Mouse (Mus musculus): ENCODE data around the gene Fam81a. TPM values are rescaled to one million over a fixed set of nuclear protein-coding genes. Genes with fewer than 3 reads are reported as not detected.
A peak's percentile ranks its signal among the peaks of the same experiment; 100 is the strongest.

Fam81a gene
- polyA plus RNA-seq, 1 experiment from 2014 or later = 0.98 TPM

- no peaks in the 10 kb centered on the region for H3K9me3 ChIP-seq (replicated peaks)
- H3K9ac ChIP-seq = no peak overlapping the region
- ATAC-seq = no peak
- no peak overlapping the region for H3K27ac ChIP-seq
- H3K27me3 ChIP-seq (replicated peaks) = no peaks in the 10 kb centered on the region
- no peak overlapping the region for H3K4me2 ChIP-seq
- 77% methylated on average over 7 of the region's 7 CpGs for WGBS (ENCODE audit: insufficient replicate concordance)
- no peaks in the 10 kb centered on the region for H3K36me3 ChIP-seq
- H3K4me1 ChIP-seq = 0 out of 2 replicates have a peak, but pooled peaks cover 3% of the 10 kb centered on the region
- H3K4me3 ChIP-seq = no peak overlapping the region
Observed at GRCm38 (mm10) chr9:70081767-70082166, 60.6 kb downstream of the Fam81a start.

DNA sequence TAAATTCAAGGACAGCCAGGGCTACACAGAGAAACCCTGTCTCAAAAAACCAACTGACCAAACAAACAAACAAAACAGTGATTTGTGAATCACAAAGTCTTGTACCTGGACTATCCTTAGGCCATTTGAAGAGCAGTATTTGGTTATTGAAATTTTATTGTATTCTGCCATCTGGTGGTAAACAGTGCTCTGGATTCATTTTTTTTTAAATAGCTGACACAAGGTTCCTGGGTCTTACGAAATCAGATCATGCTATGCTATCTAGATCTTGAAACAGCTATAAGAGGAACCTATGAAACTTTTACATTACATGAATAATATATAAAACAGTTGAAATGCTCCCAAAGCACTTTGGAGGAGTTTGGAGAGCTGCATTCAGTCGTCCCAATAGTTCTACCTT lies 61.4 kb downstream of the Fam81a start:
- Histone ChIP-seq H3K4me3 (no peak overlapping the region), H3K4me2 (no peak overlapping the region), H3K27ac (no peak overlapping the region), H3K4me1 (0 out of 2 replicates have a peak, but pooled peaks cover 3% of the 10 kb centered on the region), H3K9me3 (replicated peaks) (no peaks in the 10 kb centered on the region), H3K27me3 (replicated peaks) (no peaks in the 10 kb centered on the region), H3K36me3 (no peaks in the 10 kb centered on the region), H3K9ac (no peak overlapping the region)
- 54% methylated on average over 2 of the region's 2 CpGs for WGBS (ENCODE audit: insufficient replicate concordance)
- ATAC-seq = no peak

- Histone ChIP-seq H3K9me3 (replicated peaks) (no peaks in the 10 kb centered on the region), H3K36me3 (no peaks in the 10 kb centered on the region), H3K9ac (no peak overlapping the region), H3K27me3 (replicated peaks) (no peaks in the 10 kb centered on the region), H3K27ac (no peak overlapping the region), H3K4me2 (no peak overlapping the region), H3K4me1 (0 out of 2 replicates have a peak, but pooled peaks cover 3% of the 10 kb centered on the region), H3K4me3 (no peak overlapping the region)
- 64% methylated on average over 9 of the region's 9 CpGs for WGBS (ENCODE audit: insufficient replicate concordance)
- ATAC-seq = no peak
Observed at GRCm38 (mm10) chr9:70080027-70080800, 62.1 kb downstream of the Fam81a start.

DNA sequence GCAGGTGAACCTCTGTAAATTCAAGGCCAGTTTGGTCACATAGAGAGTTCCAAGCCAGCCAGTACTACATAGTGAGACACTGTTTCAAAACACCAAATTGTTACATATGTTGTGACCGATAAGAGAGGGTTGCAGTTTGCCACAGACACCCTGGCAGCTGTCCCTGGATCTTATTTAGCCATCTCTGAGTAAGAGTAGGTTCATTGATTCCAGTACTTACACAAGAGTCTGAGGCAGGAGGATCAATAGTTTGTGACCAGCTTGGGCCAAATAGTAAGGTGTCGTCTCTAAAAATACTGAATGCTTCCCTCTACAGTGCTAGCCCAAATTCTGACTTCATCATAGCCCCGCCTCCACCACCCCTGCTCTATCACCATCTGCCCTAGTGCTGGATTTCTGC lies 64.3 kb downstream of the Fam81a start:
- Histone ChIP-seq H3K9ac (no peak overlapping the region), H3K4me3 (no peak overlapping the region), H3K36me3 (no peaks in the 10 kb centered on the region), H3K4me2 (no peak overlapping the region), H3K9me3 (replicated peaks) (no peaks in the 10 kb centered on the region), H3K4me1 (peaks cover 13% of the 10 kb centered on the region; the same call in 1 of the 2 replicates), H3K27me3 (replicated peaks) (no peaks in the 10 kb centered on the region), H3K27ac (no peak overlapping the region)
- peak; percentile 42; the same call in 1 of the 2 replicates for ATAC-seq
- 64% methylated on average over 3 of the region's 3 CpGs for WGBS (ENCODE audit: insufficient replicate concordance)

GRCm38 (mm10) chr9:70077170-70077569 lies 65.2 kb downstream of the Fam81a start:
- no peak for ATAC-seq
- Histone ChIP-seq H3K36me3 (no peaks in the 10 kb centered on the region), H3K4me3 (no peak overlapping the region), H3K27ac (no peak overlapping the region), H3K4me2 (no peak overlapping the region), H3K9me3 (replicated peaks) (no peaks in the 10 kb centered on the region), H3K4me1 (peaks cover 13% of the 10 kb centered on the region; the same call in 1 of the 2 replicates), H3K27me3 (replicated peaks) (no peaks in the 10 kb centered on the region), H3K9ac (no peak overlapping the region; the same call in 1 of the 2 replicates)
- 67% methylated on average over 7 of the region's 7 CpGs for WGBS (ENCODE audit: insufficient replicate concordance)

DNA sequence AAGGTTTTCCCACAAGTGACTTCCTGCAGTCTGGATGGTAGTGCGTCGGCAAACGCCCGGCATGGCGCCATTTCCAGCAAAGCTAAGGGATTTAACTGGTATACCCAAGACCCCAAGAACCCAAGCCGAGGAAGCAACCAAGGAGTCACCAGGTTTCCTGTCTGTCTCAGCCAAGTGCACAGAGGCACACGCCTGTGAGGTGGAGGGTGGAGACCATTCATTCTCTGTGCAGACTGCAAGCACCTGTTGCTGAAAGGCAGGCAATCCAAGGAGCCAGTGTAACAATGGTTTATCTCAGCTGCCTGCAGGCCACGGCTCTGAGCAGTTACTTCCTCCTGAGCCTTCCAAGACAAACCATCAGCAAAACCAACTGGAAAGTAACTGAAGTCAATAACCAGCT lies 70.0 kb downstream of the Fam81a start:
- Histone ChIP-seq H3K9ac (no peak overlapping the region), H3K4me3 (no peak overlapping the region), H3K27me3 (replicated peaks) (0 out of 2 replicates have a peak, but pooled peaks cover 8% of the 10 kb centered on the region), H3K27ac (no peak overlapping the region), H3K36me3 (no peaks in the 10 kb centered on the region), H3K9me3 (replicated peaks) (no peaks in the 10 kb centered on the region), H3K4me1 (peaks cover 13% of the 10 kb centered on the region; the same call in 1 of the 2 replicates), H3K4me2 (no peak overlapping the region)
- ATAC-seq = no peak
- WGBS (ENCODE audit: insufficient replicate concordance) = 74% methylated on average over 8 of the region's 8 CpGs

DNA sequence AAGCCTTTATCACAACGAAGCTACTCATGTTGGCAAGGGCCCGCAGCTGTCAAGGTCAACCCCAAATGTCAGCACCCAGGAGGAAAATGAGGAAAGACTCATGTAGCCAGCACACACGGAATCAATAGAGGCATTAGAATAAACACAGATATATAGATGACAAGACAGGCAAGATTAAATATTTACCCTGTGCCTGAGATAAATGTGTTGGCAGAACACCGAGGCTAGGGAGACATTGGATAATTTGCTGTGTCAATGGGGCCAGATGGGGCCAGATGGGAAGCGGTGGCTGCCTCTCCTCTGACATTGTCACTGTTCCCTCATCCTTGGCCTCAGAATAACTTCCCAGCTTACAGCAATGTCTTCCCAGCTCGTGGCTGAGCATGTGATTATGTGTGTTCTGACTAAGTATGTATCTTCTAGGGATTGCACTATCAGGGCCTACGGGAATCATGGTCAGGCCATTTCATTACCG lies 72.4 kb downstream of the Fam81a start:
- WGBS (ENCODE audit: insufficient replicate concordance) = 59% methylated on average over 8 of the region's 8 CpGs
- peaks cover 13% of the 10 kb centered on the region; the same call in 1 of the 2 replicates for H3K4me1 ChIP-seq
- H3K27me3 ChIP-seq (replicated peaks) = peaks cover 8% of the 10 kb centered on the region; the same call in 1 of the 2 replicates
- H3K36me3 ChIP-seq = no peaks in the 10 kb centered on the region
- no peak overlapping the region for H3K27ac ChIP-seq
- H3K4me2 ChIP-seq = no peak overlapping the region
- no peak overlapping the region for H3K9ac ChIP-seq
- H3K9me3 ChIP-seq (replicated peaks) = no peaks in the 10 kb centered on the region
- no peak for ATAC-seq
- H3K4me3 ChIP-seq = no peak overlapping the region

DNA sequence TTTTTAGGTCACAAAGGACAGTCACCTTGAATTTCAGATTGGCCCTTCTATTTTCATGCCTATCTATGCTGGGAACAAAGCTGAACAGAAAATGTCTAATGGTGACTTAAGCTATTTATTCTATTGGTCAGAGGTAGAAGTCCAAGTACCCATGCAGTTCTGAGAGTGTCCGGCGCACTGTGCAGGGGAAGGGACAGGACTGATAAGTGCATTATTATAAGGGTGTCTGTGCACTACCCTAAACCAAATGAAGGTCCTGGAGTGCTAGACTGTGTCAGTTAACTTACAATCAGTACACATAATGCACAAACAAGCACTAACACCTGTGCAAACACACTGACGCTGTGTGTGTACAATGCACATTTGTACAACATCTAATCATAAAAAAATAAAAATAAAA lies 74.9 kb downstream of the Fam81a start:
- whole genome bisulfite sequencing (ENCODE audit: insufficient replicate concordance) = 70% methylated on average over 3 of the region's 3 CpGs

DNA sequence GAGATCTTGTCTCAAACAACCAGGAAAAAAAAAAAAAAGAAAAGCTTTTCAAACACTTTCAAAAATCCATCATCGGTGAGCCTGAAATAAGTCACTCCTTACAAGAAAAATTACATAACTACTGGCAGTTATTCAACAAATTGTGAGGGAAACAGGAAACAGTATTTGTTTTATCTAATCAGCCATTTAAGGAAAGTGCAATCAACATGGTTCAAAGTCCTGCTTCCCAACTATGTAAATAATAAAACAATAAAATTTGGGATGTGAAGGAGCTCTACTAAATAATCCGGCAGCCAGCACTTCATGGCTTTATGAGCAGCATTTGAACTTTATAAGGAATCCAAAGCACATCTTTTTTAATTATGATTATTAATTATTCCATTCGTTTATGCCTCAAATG lies 80.3 kb downstream of the Fam81a start:
- ATAC-seq = no peak
- Histone ChIP-seq H3K27me3 (replicated peaks) (peaks cover 4% of the 10 kb centered on the region; the same call in 1 of the 2 replicates), H3K36me3 (no peaks in the 10 kb centered on the region), H3K9ac (no peak overlapping the region), H3K4me3 (no peak overlapping the region), H3K9me3 (replicated peaks) (no peaks in the 10 kb centered on the region), H3K4me1 (no peaks in the 10 kb centered on the region), H3K4me2 (no peak overlapping the region), H3K27ac (no peak overlapping the region)
- 70% methylated on average over 3 of the region's 3 CpGs for WGBS (ENCODE audit: insufficient replicate concordance)

More for the DNA sequence above, 74.9 kb downstream of the Fam81a start:
- H3K4me2 ChIP-seq = no peak overlapping the region
- H3K27ac ChIP-seq = no peak overlapping the region
- ATAC-seq = no peak
- peaks cover 12% of the 10 kb centered on the region; the same call in 1 of the 2 replicates for H3K27me3 ChIP-seq (replicated peaks)
- no peak overlapping the region for H3K4me3 ChIP-seq
- no peaks in the 10 kb centered on the region for H3K9me3 ChIP-seq (replicated peaks)
- 0 out of 2 replicates have a peak, but pooled peaks cover 3% of the 10 kb centered on the region for H3K4me1 ChIP-seq
- H3K36me3 ChIP-seq = no peaks in the 10 kb centered on the region
- H3K9ac ChIP-seq = no peak overlapping the region

GRCm38 (mm10) chr9:70053411-70053810 lies 88.9 kb downstream of the Fam81a start:
- WGBS (ENCODE audit: insufficient replicate concordance) = 43% methylated on average over 3 of the region's 3 CpGs
- Histone ChIP-seq H3K27me3 (replicated peaks) (peaks cover 20% of the 10 kb centered on the region; the same call in 1 of the 2 replicates), H3K4me3 (no peak overlapping the region), H3K9me3 (replicated peaks) (no peaks in the 10 kb centered on the region), H3K27ac (no peak overlapping the region), H3K36me3 (no peaks in the 10 kb centered on the region), H3K9ac (no peak overlapping the region), H3K4me2 (no peak overlapping the region), H3K4me1 (peaks cover 5% of the 10 kb centered on the region)
- no peak for ATAC-seq

GRCm38 (mm10) chr9:70052730-70053129 lies 89.6 kb downstream of the Fam81a start:
- H3K27me3 ChIP-seq (replicated peaks) = peaks cover 20% of the 10 kb centered on the region; the same call in 1 of the 2 replicates
- no peak overlapping the region for H3K9ac ChIP-seq
- 61% methylated on average over 3 of the region's 3 CpGs for WGBS (ENCODE audit: insufficient replicate concordance)
- H3K27ac ChIP-seq = no peak overlapping the region
- H3K4me2 ChIP-seq = no peak overlapping the region
- peaks cover 6% of the 10 kb centered on the region for H3K4me1 ChIP-seq
- no peak overlapping the region for H3K4me3 ChIP-seq
- H3K36me3 ChIP-seq = no peaks in the 10 kb centered on the region
- no peak for ATAC-seq
- H3K9me3 ChIP-seq (replicated peaks) = no peaks in the 10 kb centered on the region

DNA sequence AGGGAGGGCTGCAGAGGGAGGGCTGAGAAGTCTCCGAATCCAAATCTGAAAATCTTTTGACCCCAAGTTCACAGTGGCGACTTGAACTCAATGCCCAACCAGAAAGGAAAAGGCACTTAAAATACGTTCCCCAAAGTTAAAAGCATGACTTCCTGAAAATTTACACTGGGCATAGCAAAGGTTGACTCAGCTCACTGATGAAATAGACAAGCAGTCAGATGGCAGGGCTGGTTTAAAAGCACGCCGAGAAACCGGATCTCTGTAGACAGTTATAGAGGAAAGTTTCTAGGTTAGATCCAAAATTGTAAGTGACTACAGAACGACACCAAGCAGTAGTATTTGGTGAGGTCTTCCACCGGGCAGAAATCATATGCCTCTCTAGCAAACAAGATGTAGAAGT lies 92.5 kb downstream of the Fam81a start:
- no peak overlapping the region for H3K4me2 ChIP-seq
- no peaks in the 10 kb centered on the region for H3K9me3 ChIP-seq (replicated peaks)
- H3K27me3 ChIP-seq (replicated peaks) = peaks cover 20% of the 10 kb centered on the region; the same call in 1 of the 2 replicates
- 34% methylated on average over 8 of the region's 8 CpGs for WGBS (ENCODE audit: insufficient replicate concordance)
- H3K9ac ChIP-seq = no peak overlapping the region
- peaks cover 29% of the 10 kb centered on the region for H3K4me1 ChIP-seq
- no peak for ATAC-seq
- H3K36me3 ChIP-seq = no peaks in the 10 kb centered on the region
- H3K27ac ChIP-seq = no peak overlapping the region
- H3K4me3 ChIP-seq = no peak overlapping the region
